Mouse (Mus musculus) megakaryocyte, adult 5-6 weeks (primary cell): ENCODE data around the gene Ccl11. TPM values are rescaled to one million over a fixed set of nuclear protein-coding genes. Genes with fewer than 3 reads are reported as not detected.

Experiments
- total RNA-seq, 2 experiments: library from RNA; stranded (forward) in 1 of 2; stranded (reverse) in 1 of 2; fragments of 153-499, 151-499 nt in 1 of 2; fragments of 221-1000, 200-1000 nt in 1 of 2; gene quantifications; 2 replicates each; pipeline versions ENCODE4 v1.2.3 to v1.2.4; 2015 to 2017

Gene Ccl11
- total RNA-seq, 2 experiments from 2014 or later, result not detected

Other genes starting within 250 kb of the Ccl11 start
- gene 5530401A14Rik, start 197.2 kb upstream of the Ccl11 start, total RNA-seq (2015), result not detected in 2 replicates
- gene 5530401A14Rik, start 197.2 kb upstream of the Ccl11 start, total RNA-seq (2017), result not detected in 2 replicates
- not detected in 2 replicates for gene Asic2, start 89.4 kb upstream of the Ccl11 start, total RNA-seq (2015)
- gene Asic2, start 89.4 kb upstream of the Ccl11 start, total RNA-seq (2017), result not detected in 2 replicates
- gene Ccl2, start 22.3 kb upstream of the Ccl11 start, total RNA-seq (2015), result 45.4 and 58.9 TPM in 2 replicates
- 26.0 and 31.5 TPM in 2 replicates for gene Ccl2, start 22.3 kb upstream of the Ccl11 start, total RNA-seq (2017)
- not detected in 2 replicates for gene Gm17268, start 19.3 kb upstream of the Ccl11 start, total RNA-seq (2015)
- gene Gm17268, start 19.3 kb upstream of the Ccl11 start, total RNA-seq (2017), result not detected in 2 replicates
- gene Ccl7, start 12.1 kb upstream of the Ccl11 start, total RNA-seq (2015), result 0.74 TPM in 1 of 2 replicates, not detected in the other
- gene Ccl7, start 12.1 kb upstream of the Ccl11 start, total RNA-seq (2017), result not detected in 2 replicates
- not detected in 2 replicates for gene Ccl12, start 44.0 kb downstream of the Ccl11 start, total RNA-seq (2015)
- gene Ccl12, start 44.0 kb downstream of the Ccl11 start, total RNA-seq (2017), result not detected in 2 replicates
- gene Ccl8, start 57.4 kb downstream of the Ccl11 start, total RNA-seq (2015), result 0.50 TPM in 1 of 2 replicates, not detected in the other
- not detected in 2 replicates for gene Ccl8, start 57.4 kb downstream of the Ccl11 start, total RNA-seq (2017)
- gene Ccl1, start 247.9 kb downstream of the Ccl11 start, total RNA-seq (2015), result not detected in 2 replicates
- gene Ccl1, start 247.9 kb downstream of the Ccl11 start, total RNA-seq (2017), result not detected in 2 replicates